Mouse (Mus musculus): ENCODE results near the gene Map3k1.

- TF ChIP-seq POLR2A (IDR thresholded peaks at IDR 0.05; ENCODE audit: borderline replicate concordance, extremely low read depth, low read depth, low read length) (no peak), CTCF (IDR thresholded peaks at IDR 0.05; ENCODE audit: insufficient read depth, low read length) (no peak)
These were observed 38.0 kb downstream of the Map3k1 start for GRCm38 (mm10) chr13:111770776-111771175.
